Mouse (Mus musculus) limb, embryonic 15.5 days (tissue): ENCODE measurements around the gene Parva. TPM values are rescaled to one million over a fixed set of nuclear protein-coding genes. Genes with fewer than 3 reads are reported as not detected.
A peak's percentile ranks its signal among the peaks of the same experiment; 100 is the strongest.

Source experiments
- ATAC-seq: fragments of 200-750 bp; cut with Nextera tagmentation; 2 replicates; pipeline ENCODE4 v1.8.0; 2017; ENCODE audit warnings: low read depth, moderate TSS enrichment; ENCODE audit not compliant: insufficient number of reproducible peaks, low FRiP score, low TSS enrichment
- H3K27ac ChIP-seq: fragments of 300-500 bp; sonication (generic); 2 replicates; pipeline ENCODE4 v1.5.1; 2015; ENCODE audit warnings: moderate library complexity, mild to moderate bottlenecking, inconsistent platforms
- H3K27me3 ChIP-seq: fragments of 300-500 bp; sonication (generic); 2 replicates; pipeline ENCODE4 v1.6.1; 2015; ENCODE audit warnings: inconsistent platforms
- H3K36me3 ChIP-seq: fragments of 300-500 bp; sonication (generic); 2 replicates; pipeline ENCODE4 v1.6.1; 2015; ENCODE audit warnings: inconsistent platforms
- H3K4me1 ChIP-seq: fragments of 300-500 bp; sonication (generic); 2 replicates; pipeline ENCODE4 v1.6.1; 2015; ENCODE audit warnings: inconsistent platforms
- H3K4me2 ChIP-seq: fragments of 300-500 bp; sonication (generic); 2 replicates; pipeline ENCODE4 v1.6.1; 2015; ENCODE audit warnings: mild to moderate bottlenecking, inconsistent platforms
- H3K4me3 ChIP-seq: fragments of 300-500 bp; sonication (generic); 2 replicates; pipeline ENCODE4 v1.5.1; 2015; ENCODE audit warnings: mild to moderate bottlenecking, inconsistent platforms
- H3K9ac ChIP-seq: fragments of 300-500 bp; sonication (generic); 2 replicates; pipeline ENCODE4 v1.6.1; 2015; ENCODE audit warnings: inconsistent platforms
- H3K9me3 ChIP-seq: fragments of 300-500 bp; sonication (generic); 2 replicates; pipeline ENCODE4 v1.6.1; 2016; ENCODE audit warnings: inconsistent platforms
- WGBS: fragments of 180-500 bp; shearing (Covaris S2); methylation state at CpG from one replicate; pipeline ENCODE4 v1.1.7; 2015; 5-methylcytosine and 5-hydroxymethylcytosine counted together
- polyA plus RNA-seq: library from polyadenylated mRNA; unstranded; fragments of >200 nt; fragmentation: Nextera tagmentation; extraction: Ambion mirVana; gene quantifications from 2 replicates; pipeline ENCODE4 v1.2.1, GENCODE M21; 2015

Gene Parva
- polyA plus RNA-seq, 1 experiment from 2014 or later, result 95.9 TPM

DNA sequence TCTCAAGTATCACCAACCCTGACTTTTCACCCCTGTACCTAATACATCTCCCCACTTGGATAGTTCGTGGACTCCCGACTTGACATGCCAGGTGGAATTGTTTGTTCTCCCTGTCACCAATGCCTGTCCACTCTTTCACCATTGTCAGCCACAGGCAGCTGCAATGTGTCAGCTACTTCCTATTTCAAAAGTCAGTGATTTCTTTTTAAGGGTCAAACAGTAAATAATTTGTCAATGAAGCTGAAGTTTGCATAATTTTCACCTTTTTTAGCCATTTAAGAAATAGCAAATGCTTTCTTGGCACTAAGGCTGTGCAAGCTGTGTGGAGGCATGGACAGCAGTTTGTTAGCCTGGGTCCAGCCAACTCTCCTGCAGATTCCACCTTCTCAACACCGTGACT, 12.5 kb downstream of the Parva start:
- Histone ChIP-seq H3K9me3 (0 out of 2 replicates have a peak, but pooled peaks cover 2% of the 10 kb centered on the region), H3K4me3 (no peak overlapping the region), H3K27ac (no peak overlapping the region), H3K27me3 (no peaks in the 10 kb centered on the region), H3K36me3 (peaks cover 4% of the 10 kb centered on the region), H3K9ac (no peak overlapping the region), H3K4me1 (peaks cover 29% of the 10 kb centered on the region), H3K4me2 (no peak overlapping the region)
- WGBS, result 79% methylated on average over 3 of the region's 3 CpGs
- ATAC-seq, result no peak

DNA sequence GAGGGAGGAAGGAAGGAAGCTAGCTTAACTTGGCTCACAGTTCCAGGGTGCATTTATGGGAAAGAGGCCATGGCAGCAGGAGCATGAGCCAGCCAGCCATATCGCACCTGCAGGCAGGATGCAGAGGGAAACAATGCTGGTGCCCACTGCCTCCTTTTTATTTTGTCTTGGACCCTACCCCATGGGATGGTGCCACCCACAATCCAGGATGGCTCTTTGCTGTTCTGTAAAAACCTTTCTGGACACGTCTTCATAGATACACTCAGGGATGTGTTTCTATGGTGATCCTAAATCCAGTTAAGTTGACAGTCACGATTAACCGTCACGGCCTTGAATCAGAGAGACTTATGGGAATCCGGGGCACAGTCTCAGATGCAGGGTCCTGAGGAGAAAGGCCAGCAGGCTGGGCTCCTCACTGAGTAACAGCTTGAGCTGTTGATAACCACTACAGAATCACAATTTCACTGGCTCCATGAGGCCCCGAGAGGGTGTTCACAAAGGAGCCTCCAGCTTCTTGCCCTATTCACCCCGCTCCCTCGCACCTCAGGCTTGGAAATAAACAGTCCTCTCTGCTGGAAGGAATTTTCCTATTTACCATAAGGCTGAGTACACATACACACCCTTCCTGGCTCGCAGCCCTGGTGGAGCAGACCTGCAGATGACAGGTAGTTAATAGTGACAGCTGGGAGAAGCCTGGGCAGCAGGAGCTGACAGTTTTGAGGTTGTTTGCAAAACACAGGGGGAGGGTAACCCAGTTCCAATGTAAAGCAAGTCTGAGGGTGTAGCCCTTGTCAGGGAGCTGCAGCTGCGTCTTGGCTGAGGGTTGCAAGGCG, 17.1 kb downstream of the Parva start:
- Histone ChIP-seq H3K36me3 (0 out of 2 replicates have a peak, but pooled peaks cover 3% of the 10 kb centered on the region), H3K9me3 (no peaks in the 10 kb centered on the region), H3K27ac (no peak overlapping the region), H3K9ac (no peak overlapping the region), H3K4me1 (peaks cover 34% of the 10 kb centered on the region), H3K4me2 (no peak overlapping the region), H3K27me3 (no peaks in the 10 kb centered on the region), H3K4me3 (no peak overlapping the region)
- WGBS, result 35% methylated on average over 12 of the region's 12 CpGs
- 0 out of 2 replicates have a peak, but pooled peaks have one; percentile 48 for ATAC-seq

DNA sequence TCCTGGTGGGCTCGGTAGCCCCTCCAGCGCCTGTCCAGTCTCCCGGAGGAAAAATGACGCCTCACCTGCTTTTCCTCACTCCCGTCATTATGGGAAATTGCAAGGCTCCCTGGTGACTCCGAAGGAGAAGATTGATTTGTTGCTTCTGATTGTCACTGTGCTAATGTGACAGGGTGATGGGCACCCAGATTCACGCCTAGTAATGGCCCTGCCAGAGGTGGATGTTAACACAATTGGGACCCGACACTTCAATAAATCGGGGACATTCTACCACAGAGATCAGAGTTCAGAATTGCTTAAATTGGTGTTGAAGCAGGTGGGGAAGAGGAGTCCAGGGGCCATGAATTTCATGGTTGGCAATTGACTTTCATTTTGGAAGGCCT, 17.7 kb downstream of the Parva start:
- 25% methylated on average over 9 of the region's 9 CpGs for WGBS
- no peak for ATAC-seq
- H3K4me1 ChIP-seq, result peaks cover 34% of the 10 kb centered on the region
- H3K27ac ChIP-seq, result no peak overlapping the region
- H3K4me3 ChIP-seq, result no peak overlapping the region
- no peaks in the 10 kb centered on the region for H3K9me3 ChIP-seq
- no peak overlapping the region for H3K4me2 ChIP-seq
- no peak overlapping the region for H3K9ac ChIP-seq
- H3K36me3 ChIP-seq, result 0 out of 2 replicates have a peak, but pooled peaks cover 3% of the 10 kb centered on the region
- H3K27me3 ChIP-seq, result no peaks in the 10 kb centered on the region

DNA sequence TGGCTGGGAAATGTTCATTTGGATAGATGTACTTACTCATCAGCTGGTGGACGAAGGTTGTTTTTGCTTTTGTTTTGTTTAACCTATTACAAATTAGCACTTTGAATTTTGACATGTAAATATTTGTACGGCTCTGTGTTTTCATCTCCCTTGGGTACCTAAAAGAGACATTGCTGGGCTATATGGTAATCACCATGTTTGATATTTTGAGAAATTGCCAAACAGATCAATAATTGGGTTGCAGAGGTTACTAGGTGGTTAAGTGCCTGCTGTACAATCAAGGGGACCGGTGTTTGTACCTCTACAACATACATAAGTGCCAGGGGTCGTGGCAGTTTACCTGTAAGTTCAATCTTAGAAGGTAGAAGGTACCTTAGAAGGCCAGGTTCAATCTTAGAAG, 19.2 kb downstream of the Parva start:
- no peak overlapping the region for H3K4me2 ChIP-seq
- WGBS, result 92% methylated on average over 4 of the region's 4 CpGs
- no peak for ATAC-seq
- no peaks in the 10 kb centered on the region for H3K27me3 ChIP-seq
- 0 out of 2 replicates have a peak, but pooled peaks cover 3% of the 10 kb centered on the region for H3K36me3 ChIP-seq
- H3K4me1 ChIP-seq, result peaks cover 27% of the 10 kb centered on the region
- H3K27ac ChIP-seq, result no peak overlapping the region
- H3K9me3 ChIP-seq, result no peaks in the 10 kb centered on the region
- H3K9ac ChIP-seq, result no peak overlapping the region
- H3K4me3 ChIP-seq, result no peak overlapping the region

DNA sequence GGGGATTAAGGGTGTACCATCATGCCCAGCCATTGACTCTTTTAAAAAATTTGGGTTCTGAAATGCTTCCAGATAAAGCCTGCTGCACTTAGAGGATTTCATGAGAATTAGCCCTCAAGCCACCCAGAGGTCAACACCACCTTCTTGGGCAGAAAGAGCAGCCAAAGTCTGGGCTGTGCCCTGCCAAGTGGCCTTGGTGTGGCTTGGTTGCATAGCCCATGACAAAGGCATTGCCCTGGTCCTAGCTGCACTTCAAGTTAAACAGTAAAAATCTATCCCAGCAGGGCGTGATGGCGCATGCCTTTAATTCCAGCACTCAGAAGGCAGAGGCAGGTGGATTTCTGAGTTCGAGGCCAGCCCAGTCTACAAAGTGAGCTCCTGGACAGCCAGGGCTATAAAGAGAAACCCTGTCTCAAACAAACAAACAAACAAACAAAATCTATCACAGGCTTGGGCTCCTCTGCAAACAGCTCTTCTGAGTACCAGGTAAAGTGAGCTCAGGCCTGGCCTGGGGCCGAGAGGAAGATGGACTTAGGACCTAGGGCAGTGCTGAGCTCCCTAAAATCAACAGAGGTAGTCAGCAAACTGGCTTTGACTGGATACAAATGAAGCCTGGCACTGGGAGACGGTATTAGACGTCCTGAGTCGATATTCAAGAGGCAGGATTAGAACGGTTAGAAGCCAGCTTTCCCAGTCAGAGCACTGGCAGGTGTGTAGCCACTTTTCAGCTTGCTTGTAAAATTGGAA, 22.8 kb downstream of the Parva start:
- Histone ChIP-seq H3K9me3 (no peaks in the 10 kb centered on the region), H3K4me1 (peaks cover 21% of the 10 kb centered on the region)

DNA sequence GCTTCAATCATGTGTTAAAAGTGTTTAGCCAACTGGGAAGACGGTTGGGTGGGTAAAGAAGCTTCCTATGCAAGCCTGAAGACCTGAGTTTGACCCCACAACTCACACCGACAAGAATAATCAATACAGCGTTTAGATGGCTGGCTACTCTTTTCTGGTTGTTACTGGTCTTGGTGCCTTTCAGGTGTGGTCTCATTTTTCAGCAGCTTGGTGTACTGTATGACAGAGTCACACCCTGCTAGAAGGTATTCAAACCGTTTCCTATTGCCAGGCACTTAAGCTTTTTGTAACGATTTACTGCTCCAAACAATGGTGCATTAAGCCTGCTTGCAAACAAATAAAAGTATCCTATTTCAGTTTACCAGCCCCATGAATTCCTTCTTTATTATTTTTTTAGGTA, 25.2 kb downstream of the Parva start:
- Histone ChIP-seq H3K4me3 (no peak overlapping the region), H3K9ac (no peak overlapping the region), H3K4me2 (no peak overlapping the region), H3K27ac (no peak overlapping the region), H3K9me3 (no peaks in the 10 kb centered on the region), H3K27me3 (no peaks in the 10 kb centered on the region), H3K4me1 (peaks cover 20% of the 10 kb centered on the region), H3K36me3 (no peaks in the 10 kb centered on the region)
- no peak for ATAC-seq
- WGBS, result 43% methylated on average over 5 of the region's 5 CpGs

More for the DNA sequence above, 22.8 kb downstream of the Parva start:
- H3K4me2 ChIP-seq, result no peak overlapping the region
- H3K27ac ChIP-seq, result no peak overlapping the region
- H3K36me3 ChIP-seq, result 0 out of 2 replicates have a peak, but pooled peaks cover 3% of the 10 kb centered on the region
- no peak overlapping the region for H3K4me3 ChIP-seq
- no peaks in the 10 kb centered on the region for H3K27me3 ChIP-seq
- H3K9ac ChIP-seq, result no peak overlapping the region
- WGBS, result 79% methylated on average over 8 of the region's 8 CpGs
- no peak for ATAC-seq

DNA sequence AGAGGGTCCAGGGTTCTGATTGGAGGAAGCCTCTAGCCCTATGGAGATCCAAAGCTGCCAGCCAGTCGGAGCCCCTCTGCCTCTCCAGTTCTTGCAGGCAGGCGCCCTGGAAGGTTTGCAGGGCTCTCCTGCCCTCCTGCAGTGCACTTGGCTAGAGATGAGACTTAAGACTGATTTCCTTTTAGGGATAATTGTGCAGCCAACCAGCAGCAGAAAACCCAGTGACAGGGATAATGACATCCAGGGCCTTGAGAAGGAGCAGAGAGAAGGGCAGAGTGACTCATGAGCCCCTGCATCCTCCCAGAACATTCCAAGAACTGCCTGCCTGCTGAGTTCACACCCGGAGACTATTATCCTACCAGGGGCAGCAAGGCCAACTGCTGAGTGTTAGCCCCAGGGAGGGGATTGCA, 26.5 kb downstream of the Parva start:
- H3K36me3 ChIP-seq, result no peaks in the 10 kb centered on the region
- no peak overlapping the region for H3K4me2 ChIP-seq
- peaks cover 30% of the 10 kb centered on the region for H3K4me1 ChIP-seq
- H3K27me3 ChIP-seq, result no peaks in the 10 kb centered on the region
- H3K9ac ChIP-seq, result no peak overlapping the region
- H3K27ac ChIP-seq, result peak overlapping the region; percentile 54
- 17% methylated on average over 3 of the region's 3 CpGs for WGBS
- H3K9me3 ChIP-seq, result no peaks in the 10 kb centered on the region
- ATAC-seq, result no peak
- no peak overlapping the region for H3K4me3 ChIP-seq

DNA sequence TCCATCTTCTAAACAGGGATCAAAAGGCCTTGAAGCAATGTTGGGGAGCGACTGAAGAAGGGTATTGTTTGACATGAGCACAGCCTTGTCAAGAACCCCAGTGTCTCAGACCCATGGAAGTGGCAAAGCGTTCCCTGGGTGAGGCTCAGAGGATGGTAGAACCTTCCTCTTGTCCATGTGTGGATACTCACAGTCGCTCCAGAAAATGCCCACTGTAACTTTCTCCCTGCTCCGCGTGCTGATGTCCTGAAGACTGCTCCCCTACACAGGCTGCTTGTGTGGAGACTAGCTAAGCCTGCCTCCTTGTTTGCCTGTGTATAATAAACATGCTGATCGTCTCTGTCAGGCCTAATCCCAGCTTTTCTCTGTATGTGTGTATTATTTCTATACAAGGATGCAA, 27.1 kb downstream of the Parva start:
- no peak for ATAC-seq
- Histone ChIP-seq H3K27me3 (no peaks in the 10 kb centered on the region), H3K36me3 (no peaks in the 10 kb centered on the region), H3K27ac (peak overlapping the region; percentile 54; the same call in 1 of the 2 replicates), H3K4me2 (no peak overlapping the region), H3K9me3 (no peaks in the 10 kb centered on the region), H3K4me1 (peaks cover 30% of the 10 kb centered on the region), H3K9ac (no peak overlapping the region), H3K4me3 (no peak overlapping the region)
- 66% methylated on average over 6 of the region's 6 CpGs for WGBS

DNA sequence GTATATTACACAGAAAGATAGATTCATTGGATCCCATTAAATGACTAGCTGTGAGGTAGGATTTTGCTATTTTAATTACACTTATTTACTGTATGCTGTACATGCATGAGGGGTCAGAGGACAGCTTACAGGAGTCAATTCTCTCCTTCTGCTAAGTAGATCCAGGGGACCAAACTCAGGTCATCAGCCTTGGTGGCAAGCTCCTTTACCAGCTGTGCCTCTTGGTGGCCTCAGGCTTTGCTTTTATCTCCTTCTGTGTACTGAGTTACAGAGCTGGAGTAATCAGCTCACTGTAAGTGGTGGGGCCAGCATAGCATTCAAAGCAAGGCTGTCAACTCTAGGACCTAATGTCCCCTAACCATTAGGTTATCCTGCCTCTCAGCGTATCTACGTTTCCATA, 27.6 kb downstream of the Parva start:
- H3K27me3 ChIP-seq, result no peaks in the 10 kb centered on the region
- ATAC-seq, result no peak
- H3K4me3 ChIP-seq, result no peak overlapping the region
- H3K4me2 ChIP-seq, result no peak overlapping the region
- no peak overlapping the region for H3K9ac ChIP-seq
- H3K9me3 ChIP-seq, result no peaks in the 10 kb centered on the region
- no peaks in the 10 kb centered on the region for H3K36me3 ChIP-seq
- H3K27ac ChIP-seq, result 0 out of 2 replicates have a peak overlapping the region, but pooled peaks have one; percentile 54
- WGBS, result 88% methylated on average over 2 of the region's 2 CpGs
- peaks cover 30% of the 10 kb centered on the region for H3K4me1 ChIP-seq

DNA sequence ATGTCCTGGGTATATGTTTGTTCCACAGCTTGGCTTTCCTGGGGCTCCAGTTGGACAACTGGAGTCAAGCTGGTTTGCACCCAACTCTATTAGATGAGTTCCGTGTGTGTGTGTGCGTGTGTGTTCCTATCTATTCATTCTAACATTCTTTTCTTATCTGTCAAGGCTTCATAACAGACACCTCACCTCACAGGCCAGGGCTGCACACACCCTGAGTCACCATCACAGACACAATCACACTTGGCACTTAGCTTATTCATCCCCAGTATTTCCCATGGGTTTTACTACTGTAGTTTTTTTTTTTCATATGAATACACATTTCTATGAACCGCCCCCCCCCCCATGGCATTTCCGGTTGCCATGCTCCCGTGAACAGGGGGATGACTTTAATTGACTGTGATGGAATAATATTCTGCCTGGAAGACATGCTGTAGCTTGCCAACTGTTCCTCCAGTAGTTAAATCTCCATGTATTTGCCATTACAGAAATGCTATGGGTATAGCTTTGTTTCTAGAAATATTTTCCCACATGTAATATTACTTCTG, 28.3 kb downstream of the Parva start:
- no peak overlapping the region for H3K4me2 ChIP-seq
- no peaks in the 10 kb centered on the region for H3K36me3 ChIP-seq
- peaks cover 30% of the 10 kb centered on the region for H3K4me1 ChIP-seq
- no peaks in the 10 kb centered on the region for H3K27me3 ChIP-seq
- no peak overlapping the region for H3K4me3 ChIP-seq
- no peak for ATAC-seq
- no peak overlapping the region for H3K9ac ChIP-seq
- no peak overlapping the region for H3K27ac ChIP-seq
- WGBS, result 67% methylated on average over 5 of the region's 5 CpGs
- no peaks in the 10 kb centered on the region for H3K9me3 ChIP-seq

DNA sequence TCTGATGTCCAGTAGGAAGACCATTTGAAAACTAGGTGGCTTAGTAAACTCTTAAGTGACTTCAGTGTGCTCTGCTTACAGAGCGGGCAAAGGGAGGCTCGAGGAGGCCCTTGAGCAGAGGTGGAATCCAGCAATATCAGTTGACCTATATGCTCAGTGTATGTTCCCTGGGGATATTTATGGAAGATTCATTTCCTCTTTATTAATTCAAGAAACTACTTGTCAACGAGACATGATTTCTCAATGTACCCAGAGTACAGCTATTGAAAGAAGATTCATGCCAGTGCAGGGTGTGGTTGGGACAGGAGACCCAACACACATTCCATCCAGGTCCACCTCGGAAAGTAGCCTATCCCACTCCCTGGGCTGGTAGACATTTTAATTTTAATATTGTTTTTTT, 30.1 kb downstream of the Parva start:
- Histone ChIP-seq H3K27me3 (no peaks in the 10 kb centered on the region), H3K27ac (no peak overlapping the region), H3K4me3 (no peak overlapping the region), H3K36me3 (no peaks in the 10 kb centered on the region), H3K4me1 (peaks cover 36% of the 10 kb centered on the region), H3K9me3 (no peaks in the 10 kb centered on the region), H3K9ac (no peak overlapping the region), H3K4me2 (no peak overlapping the region)
- no peak for ATAC-seq
- WGBS, result 74% methylated on average over 4 of the region's 4 CpGs

DNA sequence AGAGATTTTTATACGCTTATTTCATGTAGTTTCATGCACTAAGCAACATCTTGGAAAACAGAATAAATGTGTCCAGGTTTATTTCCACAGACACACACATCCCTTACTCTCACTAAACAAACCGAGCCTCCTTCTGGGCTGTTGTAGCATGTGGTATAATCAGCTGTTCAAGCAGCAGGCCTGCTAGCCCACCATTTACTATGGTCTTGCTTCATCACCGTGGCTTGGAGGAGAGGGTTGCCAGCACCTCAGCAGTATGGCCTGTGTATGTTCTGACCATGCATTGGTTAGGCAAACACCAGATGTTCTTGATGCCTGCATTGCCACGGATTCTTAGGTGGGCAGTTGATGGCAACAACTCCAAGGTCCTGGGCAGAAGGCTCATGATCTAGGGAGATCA, 30.6 kb downstream of the Parva start:
- Histone ChIP-seq H3K4me2 (no peak overlapping the region), H3K27ac (no peak overlapping the region), H3K4me3 (no peak overlapping the region), H3K4me1 (peaks cover 39% of the 10 kb centered on the region), H3K9me3 (no peaks in the 10 kb centered on the region), H3K9ac (no peak overlapping the region), H3K36me3 (no peaks in the 10 kb centered on the region), H3K27me3 (no peaks in the 10 kb centered on the region)
- ATAC-seq, result no peak
- WGBS, result 76% methylated on average over 4 of the region's 4 CpGs
